Comparison of ENCODE assay signal across 8 mouse cellular contexts in genomic region chr7:84591347-84591746, GRCm38 (mm10).
"Had no signal": no experiment of that assay in that cellular context is flagged by ENCODE, and none has a peak within 500 bp of the region (broad histone marks: within the 10 kb centered on the region; RNA-seq: fewer than 3 reads in every experiment).

No protein-coding gene starts in this region.

- DNase-seq: kidney, postnatal 36 days; left cerebral cortex, postnatal 4 days; lung, adult 18-20 months; right cerebral cortex, adult 18-20 months; right cerebral cortex, postnatal 25 days; thymus, adult 2 months; thymus, postnatal 25 days had no signal

- ATAC-seq: midbrain, embryonic 13.5 days had no signal
